Mouse (Mus musculus) right cerebral cortex, adult 18-20 months (tissue): ENCODE results near the gene Cldn6.

Experiments
- DNase-seq: peaks from one replicate; pipeline ENCODE4 v3.0.0; 2022; ENCODE audit warnings: mixed read lengths

Cldn6 gene

DNA sequence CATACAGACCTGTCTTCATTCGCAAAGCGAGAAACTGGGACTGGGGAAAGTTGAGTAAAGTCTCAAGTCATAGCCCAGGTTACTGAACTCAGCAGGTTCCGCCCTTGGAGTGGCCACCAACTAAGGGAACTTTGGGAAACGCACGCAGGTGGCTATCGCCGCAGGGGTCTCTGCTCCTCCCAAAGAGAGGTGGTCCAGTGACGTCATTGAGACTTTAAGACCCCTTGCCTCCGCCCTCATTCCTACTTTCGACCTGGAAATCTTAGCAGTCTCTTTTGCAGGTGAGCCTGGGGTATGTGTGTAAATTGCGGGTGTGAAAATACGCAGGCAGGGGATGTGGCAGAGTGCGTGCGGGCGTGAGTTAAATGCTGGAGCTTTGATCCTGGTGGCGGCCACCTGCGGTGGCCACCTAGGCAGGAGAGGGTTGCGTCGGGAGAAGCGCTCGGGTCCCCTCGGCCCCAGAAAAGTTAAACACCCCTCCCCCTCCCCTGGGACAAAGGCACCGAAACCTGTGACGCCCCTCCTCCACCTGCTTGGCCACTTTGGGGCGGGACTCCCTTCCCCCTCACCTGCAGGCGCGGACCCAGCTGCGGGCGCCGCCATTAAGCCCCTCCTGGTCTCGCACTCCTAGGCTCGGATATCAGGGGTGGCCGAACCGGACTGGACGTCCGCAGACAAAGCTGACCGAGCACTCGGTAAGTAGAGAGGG, at the start of gene Cldn6:
TSS of gene Cldn6 (plus strand) at position 123 of the 709 bp plus-strand sequence.
- DNase-seq, result no peak

DNA sequence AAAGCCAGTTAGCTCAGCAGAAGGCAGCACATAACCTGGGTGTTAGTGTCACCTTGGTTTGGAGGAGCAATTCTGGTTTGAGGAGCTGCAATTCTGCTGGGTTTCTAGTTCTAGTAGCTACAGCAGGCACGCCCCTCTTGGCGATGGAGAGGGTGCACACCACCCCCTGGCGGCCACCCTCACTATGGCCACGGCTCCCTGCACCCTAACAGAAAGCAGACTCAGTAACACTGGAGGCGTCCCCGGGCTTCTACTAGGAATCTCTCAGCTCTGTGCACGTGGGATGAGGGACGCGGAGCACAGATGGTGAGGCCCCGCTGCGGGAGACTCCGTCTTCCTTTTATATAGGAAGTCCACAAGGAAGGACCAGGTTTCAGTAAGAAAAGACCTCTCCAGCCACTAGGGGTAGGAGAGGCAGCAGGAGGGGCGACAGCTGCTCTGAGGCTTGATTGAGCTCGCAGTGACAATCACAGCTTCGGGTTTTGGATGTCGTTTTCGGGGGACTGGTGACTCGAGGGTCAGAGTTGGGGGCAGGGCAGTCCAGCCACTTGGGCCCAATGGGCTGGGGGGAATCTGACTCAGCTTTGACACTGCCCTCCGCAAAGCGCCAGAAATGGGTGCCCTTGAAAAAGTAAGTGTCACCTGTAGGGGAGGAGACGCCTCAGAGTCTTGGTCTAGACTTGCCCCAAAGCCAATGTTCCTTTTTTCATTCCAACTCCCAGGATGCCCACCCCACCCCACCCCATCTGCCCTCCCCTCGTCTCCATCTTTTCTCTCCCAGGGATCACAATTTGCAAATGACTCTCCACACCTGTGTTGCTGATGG, 48.6 kb upstream of the Cldn6 start:
- peak; percentile 87 for DNase-seq

DNA sequence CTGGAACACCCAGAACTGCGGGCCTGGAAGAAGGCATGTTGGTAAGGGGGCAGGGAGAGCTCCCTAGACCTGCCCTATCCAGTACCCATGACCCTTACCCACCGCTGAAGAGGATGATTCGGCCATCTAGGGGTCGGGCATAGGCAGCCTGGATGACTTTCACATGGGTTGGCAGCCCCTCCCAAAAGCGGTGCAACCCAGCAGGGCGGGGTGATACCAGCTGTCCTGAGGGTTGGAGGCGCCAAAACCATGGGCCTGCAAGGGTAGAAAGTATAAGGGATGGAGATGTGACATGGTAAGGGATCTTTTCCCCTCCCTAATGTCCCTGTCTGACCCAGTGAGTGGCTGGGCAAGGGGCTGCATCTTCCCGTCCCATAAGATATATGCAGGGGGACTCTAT, 47.8 kb upstream of the Cldn6 start:
- DNase-seq, result no peak

DNA sequence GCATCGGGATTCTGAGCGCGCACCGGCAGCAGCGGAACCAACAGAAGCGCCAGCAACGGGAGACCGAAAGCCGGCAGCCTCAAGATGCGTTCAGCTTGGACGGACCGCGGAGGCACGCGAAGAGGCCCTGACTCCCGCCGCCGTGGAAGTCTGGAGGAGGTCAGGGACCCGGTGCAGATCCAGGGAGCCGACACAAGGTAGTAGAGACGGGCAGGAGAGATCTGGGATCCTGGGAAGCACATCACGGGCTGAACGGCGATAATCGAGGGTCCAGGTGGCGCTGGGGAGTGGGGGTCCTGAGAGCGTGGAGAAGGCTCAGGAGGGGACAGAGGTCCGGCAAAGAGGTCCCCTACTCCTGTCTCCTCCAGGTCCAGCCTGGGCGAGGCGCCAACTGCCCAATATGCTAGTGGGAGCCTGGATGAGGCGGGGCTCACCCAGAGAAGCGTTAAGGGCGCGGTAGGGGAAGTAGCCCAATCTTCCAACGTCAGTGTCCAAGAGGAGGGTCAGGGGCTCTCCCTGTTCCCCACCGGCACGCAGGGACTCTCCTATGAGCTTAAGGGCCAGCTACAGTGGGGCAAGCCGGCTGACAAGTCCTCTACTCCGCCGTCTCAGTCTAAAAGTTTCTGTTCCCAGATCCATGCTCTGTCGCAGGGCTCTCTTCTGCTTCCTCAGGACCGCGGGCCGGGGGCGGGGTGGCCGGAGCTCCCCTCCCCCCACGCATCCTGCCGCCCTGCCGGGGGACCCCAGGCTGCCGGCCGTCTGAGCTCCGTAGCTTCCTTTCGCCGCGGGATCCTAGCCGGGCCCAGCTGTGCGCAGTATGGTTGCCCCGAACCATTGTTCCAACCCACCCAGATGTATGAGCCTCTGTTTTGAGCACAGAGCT, 34.2 kb upstream of the Cldn6 start, which contains the start of gene Mmp25:
TSS of gene Mmp25 (minus strand) at position 665 of the 883 bp plus-strand sequence.
- no peak for DNase-seq

DNA sequence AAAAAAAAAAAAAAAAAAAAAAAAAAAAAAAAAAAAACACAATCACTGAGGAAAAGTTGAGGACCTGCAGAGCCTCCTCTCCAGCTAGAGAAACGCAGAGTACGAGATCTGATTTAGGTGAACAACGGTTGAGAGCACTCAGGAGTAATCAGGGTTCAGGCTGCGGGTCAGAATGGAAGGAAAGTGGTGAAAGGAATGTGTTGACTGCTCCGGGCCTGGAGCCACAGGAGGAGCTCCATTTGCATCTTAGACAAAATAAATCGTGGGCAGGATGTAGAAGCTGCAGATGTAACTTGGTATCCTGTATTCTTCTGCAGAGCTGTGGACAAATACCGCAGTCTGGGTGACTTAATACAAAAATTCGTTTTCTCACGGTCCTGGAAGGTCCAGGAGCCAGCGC, 33.2 kb upstream of the Cldn6 start:
- no peak for DNase-seq

DNA sequence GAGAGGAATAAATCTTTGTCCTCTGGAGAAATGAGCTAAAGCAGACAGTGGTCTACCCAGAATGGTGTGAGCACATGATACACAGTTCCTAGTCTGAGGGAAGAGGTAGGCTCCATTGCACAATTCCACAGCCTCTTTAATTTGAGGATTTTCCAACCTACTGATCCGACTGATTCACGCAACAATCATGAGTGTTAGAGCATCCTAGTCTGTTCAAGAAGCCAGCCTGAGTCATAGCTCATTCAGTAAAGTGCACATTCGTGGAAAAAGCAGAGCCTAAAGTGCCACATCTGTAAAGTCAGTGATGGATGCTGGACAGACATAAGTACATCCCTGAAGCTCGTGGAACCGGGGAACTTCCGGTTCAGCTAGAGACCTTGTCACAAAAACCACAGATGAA, 27.7 kb upstream of the Cldn6 start:
- DNase-seq, result no peak

DNA sequence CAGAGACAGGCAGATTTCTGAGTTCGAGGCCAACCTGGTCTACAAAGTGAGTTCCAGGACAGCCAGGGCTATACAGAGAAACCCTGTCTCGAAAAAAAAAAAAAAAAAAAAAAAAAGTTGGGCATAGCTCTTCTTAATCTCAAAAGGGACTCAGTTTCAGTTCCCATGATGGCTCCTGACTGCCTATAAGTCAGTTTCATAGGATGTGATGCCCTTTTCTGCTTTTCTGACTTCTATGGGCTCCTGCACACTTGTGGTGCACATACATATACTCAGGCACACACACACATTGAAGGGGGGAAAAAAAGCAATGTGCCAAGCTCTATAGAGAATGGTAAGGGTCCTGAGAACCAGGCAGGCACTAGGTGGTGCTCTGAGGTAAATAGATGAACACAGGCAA, 25.7 kb upstream of the Cldn6 start:
- DNase-seq, result no peak

DNA sequence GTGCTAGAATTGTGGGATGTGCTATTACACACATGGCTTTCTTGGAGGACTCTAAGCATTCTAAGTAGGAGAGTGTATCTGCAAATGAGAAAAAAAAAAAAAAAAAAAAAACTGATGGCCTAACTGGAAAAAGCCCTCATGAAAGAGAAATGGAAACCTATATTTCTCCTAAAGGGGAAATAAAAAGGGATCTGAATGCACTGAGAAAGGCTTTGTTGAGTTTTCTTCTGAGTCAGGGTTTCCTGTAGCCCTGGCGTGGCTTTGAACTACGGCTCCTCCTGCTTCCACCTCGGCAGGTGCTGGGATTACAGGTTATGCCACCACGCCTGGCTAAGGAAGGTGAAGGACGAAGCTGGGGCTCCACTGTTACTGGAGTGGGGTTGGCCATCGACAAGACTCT, 25.0 kb upstream of the Cldn6 start:
- DNase-seq, result no peak

DNA sequence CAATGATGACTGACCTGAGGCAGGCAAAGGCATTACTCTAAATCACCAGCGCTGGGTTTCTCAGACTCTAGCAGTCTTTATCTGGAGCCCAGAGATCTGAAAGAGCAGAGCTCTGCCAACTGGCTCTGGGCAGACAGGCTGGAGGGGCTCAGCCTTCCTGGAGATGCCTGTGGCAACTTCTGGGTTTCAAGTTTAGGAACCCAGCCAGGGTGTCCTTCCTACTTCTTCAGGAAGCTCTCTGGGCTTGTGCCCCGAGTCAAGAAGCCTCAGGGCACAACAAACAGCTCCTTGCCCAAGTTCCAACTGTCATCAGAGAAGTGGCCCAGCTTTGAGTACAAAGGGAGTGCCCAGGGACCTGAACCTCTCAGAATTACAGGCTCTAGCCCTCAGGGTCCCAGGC, 24.6 kb upstream of the Cldn6 start:
- no peak for DNase-seq

DNA sequence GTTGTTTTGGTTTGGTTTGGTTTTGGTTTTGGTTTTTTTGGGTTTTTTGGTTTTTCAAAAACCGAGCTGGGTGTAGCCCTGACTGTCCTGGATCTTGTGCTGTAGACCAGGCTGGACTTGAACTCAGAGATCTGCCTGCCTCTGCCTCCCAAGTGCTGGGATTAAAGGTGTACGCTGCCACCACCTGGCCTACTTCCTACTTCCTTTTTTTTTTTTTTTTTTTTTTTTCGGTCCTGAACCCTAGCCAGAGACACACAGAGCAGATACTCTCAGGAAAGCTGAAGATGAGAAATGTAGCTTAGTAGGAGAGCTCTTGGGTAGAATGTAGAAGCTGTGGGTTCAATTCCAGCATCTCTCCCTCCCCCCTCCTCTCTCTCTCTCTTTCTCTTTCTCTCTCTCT, 20.6 kb upstream of the Cldn6 start:
- no peak for DNase-seq

DNA sequence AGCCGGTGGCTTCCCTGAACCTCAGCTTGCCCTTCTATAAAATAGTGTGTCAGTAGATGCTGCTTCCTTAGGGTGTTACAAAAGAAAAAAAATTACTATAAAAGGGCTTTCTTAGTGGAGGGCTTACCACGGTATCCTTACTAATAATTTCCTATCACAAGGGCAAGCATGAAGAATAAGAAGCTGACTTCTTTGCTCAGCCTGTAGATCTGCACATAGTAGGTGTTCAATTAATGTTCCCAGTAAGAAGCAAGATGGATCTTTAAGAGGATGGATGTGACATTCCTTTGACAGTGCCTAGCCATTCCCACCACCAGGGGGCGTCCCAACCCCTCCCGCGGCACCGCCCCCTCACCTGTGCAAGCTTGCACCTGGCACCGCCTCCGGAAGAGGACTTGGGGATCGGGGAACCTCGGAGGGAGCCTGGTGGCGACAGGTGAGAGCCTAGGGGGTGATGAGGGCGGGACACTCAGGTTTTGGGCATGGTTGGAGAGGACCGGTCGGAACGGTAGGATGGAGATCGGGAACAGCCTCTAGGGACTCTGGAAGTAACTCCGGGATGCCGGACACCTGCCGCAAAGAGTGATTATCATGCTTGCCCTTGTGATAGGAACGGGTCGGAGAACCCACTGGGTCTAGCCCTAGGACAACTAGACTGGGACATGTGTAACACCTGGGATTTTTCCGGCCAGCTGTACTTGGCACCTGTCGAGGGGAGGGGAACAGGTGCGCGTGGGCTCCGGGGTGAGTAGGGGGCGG, 18.8 kb upstream of the Cldn6 start, which contains the start of gene Bicdl2:
TSS of gene Bicdl2 (plus strand) at position 390 of the 759 bp plus-strand sequence.
- no peak for DNase-seq

DNA sequence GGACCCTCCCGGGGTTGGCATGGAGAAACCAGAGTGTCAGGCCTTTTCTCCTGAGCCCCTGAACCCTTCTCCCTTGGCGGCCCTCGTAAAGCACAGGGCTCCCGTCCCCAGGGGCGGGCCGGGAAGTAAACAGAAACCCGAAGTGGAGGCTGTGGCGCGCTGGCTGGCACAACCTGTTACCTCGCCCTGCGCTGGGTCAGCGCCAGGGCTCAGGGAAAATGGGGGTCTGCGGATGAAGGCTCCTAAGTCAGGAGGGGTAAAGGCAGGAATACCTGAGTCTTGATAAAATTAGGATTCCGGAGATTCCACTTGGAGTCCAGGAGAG, 18.2 kb upstream of the Cldn6 start:
- DNase-seq, result no peak

DNA sequence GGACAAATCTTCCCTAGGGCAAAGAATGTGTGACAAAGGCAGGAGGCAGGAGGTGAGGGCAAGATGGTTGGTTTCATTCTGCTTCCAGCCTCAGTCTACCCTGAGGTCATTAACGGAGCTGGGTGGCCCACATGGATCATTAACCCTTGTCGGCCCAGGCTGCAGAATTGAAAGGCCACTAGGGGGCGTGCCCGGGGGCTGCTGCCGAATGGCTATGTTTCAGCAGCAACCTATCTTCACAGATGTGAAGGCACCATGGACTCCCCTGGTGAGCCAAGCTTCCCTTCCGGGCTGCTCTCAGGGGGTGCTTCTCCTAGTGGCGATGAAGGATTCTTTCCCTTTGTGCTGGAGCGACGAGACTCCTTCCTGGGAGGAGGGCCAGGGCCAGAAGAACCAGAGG, 17.5 kb upstream of the Cldn6 start:
- no peak for DNase-seq

DNA sequence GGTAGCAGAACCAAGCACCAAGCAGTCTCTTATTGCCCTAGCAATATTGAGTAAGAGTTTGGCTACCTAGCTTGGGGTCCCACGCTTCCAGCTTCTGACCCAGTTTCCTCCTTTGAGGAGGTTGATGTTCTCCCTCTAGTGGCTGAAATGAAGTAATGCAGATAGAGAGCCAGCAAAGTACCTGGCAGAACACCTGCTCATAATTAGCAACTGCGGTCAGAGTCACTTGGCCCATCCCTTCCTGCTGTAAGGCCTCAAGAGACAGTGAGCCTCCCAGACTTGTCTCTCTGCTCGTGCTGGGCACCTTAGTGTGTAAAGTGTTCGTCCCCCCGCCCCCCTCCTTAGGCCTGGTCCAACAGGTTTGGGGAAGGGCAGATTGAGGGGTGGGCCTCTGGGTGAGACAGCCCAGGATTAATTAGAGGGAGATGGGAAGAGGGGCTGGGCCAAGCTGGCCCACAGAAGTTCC, 14.5 kb upstream of the Cldn6 start:
- no peak for DNase-seq

DNA sequence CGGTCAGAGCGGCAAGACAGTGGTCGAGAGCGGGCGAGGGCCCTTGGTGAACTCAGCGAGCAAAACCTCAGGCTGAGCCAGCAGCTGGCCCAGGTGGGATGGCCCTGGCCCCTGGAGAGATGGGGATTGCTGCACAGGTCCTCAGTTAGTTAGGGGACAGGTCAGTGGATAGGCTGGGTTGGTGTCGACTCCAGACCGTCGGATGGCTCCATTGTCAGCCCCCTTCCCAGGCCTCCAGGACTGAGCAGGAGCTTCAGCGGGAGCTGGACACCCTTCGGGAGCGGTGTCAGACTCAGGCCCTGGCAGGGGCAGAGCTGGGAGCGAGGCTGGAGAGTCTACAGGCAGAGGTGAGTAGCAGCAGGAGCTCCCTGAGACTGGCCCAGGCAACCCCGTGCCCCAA, 13.5 kb upstream of the Cldn6 start:
- DNase-seq, result no peak

DNA sequence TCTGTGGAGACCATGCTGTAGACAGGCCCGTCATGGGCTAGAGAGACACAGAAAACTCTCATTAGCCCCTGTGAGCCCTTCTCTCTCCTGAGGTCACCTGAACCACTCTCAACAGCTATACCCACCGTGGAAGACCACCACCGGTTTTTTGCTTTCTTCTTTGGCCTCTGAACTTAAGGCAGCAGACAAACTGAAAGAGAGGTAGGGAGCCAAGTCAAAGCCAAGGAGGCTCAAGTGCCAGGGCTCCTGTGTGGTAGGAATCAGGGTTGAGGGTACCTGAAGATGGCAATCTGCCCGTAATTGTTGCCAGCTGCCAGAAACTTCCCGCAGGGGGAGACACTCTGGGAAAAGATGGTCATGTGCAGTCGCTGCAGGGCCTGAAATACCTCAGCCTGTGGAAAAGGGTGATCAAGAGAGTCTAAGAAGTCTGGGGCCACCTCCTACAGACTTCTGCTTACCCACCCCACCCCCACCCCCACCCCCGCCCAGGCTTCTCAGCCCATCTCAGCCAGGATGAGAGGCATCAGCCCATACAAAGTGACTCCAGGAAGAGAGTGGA, 8.5 kb upstream of the Cldn6 start:
- DNase-seq, result no peak

DNA sequence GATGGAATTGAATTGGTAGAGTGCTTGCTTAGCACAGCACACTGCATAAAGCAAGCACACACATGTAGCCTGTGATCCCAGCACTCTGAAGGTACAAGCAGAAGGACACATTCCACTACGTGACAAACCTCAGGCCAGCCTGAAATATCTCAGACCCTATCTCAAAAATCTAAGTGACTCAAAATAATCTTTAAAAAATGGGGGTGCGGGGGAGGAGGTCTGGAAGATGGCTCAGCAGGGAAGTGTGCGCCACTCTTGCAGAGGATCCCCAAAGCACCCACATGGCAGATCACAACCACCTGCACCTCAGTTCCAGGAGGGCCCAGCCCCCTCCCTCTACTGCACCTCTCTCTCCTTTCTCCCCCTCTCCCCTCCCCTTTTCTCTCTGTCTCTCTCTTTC, 7.5 kb upstream of the Cldn6 start:
- no peak for DNase-seq

DNA sequence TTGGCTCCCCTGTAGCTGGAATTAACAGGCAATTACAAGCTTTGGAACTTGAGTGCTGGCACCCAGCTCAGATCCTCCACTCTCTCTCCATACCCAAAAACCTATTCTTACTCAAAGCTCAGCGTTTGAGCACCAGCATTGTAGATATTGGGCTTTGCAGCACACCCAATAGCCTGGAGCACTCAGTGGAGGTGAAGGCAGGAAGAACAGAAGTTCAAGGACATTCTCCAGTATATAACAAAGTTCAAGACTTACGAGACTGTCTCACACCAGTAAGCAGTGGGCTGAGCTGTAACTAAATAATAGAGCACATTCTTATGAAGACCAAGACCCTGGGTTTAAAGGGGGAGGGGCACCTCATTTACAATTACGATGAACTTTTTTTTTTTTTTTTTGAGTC, 6.3 kb upstream of the Cldn6 start:
- no peak for DNase-seq

DNA sequence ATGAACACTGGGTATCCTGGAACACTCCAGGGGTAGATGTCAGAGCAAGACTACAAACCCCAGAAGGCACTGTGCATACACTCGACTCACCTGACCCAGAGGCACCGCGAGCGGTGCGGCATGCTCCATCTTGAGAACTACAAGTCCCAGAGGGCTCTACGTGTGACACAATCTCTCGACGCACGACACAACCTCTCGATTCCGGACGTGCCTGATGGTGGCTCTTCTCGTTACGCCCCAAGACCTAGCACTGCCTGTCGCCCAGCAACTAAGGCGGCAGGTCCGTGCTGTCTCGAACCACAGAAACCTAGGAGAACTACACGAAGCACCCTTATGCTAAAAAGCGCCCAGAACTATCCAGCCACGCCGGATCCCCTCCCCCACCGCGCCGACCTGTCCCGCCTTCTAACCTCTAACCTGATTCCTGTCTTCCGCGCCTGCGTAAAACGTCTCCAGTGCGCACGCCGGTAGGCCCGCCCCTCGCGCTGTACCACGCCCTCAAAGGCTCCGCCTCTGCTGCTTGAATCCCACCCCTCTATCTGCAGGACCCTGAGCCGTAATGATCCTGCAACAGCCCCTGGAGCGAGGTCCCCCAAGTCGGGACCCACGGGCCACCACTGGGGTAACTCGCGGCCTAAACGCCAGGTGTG, 5.5 kb upstream of the Cldn6 start, which contains the start of the genes Hcfc1r1 and Thoc6:
TSS of gene Hcfc1r1 (plus strand) at position 173 of the 650 bp plus-strand sequence.
TSS of gene Thoc6 (minus strand) at position 459 of the 650 bp plus-strand sequence.
- DNase-seq, result peak; percentile 96

DNA sequence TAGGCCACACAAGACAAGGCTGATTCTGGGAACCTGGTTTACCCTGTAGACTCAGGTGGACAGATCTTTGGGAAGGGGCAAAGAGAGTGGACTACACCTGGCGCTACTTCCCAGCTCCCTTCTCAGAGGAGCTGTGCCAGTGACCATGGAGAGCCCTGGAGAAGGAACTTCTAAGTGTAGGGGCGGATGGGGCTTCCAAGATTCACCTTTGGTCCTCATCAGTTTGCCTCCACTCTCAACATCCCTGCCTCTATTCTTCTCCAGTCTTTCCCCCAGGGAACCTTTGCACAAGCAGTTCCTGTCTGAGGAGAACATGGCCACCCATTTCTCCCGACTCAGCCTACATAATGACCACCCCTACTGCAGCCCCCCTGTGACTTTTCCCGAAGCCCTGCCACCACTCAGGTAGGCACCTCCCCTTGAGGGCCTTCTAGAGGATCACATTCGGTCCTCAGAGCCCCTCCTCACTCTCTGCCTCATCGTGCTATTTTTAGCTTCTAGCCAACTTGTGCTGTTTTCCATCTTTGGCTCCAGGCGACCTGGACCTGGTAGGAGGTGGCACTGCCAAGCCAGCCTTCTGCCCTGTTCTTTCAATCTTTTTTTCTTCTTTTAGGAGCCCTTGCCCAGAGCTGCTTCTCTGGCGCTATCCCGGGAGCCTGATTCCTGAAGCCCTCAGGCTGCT, 4.6 kb upstream of the Cldn6 start:
- no peak for DNase-seq

DNA sequence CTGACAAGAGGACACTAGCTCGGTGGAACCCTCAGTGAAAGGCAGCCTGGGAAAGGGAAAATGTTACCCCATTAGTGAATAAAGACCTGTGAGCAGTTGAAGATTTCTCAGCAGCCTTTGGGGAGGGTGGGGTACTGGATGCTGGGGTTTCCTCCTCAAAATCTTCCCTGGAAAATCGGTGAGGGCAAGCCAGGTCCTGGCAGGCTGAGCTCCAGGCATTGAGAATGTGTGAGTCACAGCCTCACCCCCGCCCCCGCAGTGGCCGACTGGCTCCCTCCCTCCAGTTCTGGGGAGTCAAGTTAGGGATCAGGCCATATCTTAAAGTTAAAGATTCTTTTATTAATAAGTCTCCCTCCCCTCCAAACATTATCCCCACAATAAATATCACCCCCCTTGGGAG, 3.9 kb upstream of the Cldn6 start:
- no peak for DNase-seq
